ENCODE assay signal across 9 mouse cellular contexts in the genomic region with DNA sequence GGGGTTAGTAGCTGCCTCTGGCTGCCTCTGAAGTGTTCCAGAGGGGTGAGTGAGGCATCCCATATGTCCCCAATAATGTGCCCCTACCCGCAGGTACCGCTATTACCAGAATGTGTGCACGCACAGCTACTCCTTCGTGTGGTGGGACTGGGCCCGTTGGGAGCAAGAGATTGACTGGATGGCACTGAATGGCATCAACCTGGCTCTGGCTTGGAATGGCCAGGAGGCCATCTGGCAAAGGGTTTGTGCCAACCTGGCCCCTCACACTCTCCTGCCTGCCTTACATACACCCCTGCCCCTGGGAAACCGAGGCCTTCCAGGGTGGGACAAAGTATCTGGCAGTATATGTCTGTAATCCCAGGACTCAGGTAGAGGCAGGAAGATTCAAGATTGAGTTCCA. TPM values are rescaled to one million over a fixed set of nuclear protein-coding genes. Genes with fewer than 3 reads are reported as not detected.
DNase-seq lines count a peak whose midpoint lies in the region; ATAC-seq and TF ChIP-seq lines count a peak whose summit lies in the region.
"Had no signal": no experiment of that assay in that cellular context is flagged by ENCODE, and none has a peak within 500 bp of the region (broad histone marks: within the 10 kb centered on the region; RNA-seq: fewer than 3 reads in every experiment).

No protein-coding gene starts in this region.

- H3K9me3 ChIP-seq in lung, embryonic 14.5 days (ENCODE audit: low read depth, low read length): no peaks in the 10 kb centered on the region
- H3K9me3 ChIP-seq in intestine, embryonic 15.5 days: no peaks in the 10 kb centered on the region

- H3K36me3 ChIP-seq in lung, embryonic 14.5 days (ENCODE audit: insufficient read depth): no peaks in the 10 kb centered on the region
- H3K36me3 ChIP-seq in intestine, embryonic 15.5 days: no peaks in the 10 kb centered on the region
- no peaks in the 10 kb centered on the region for H3K36me3 ChIP-seq in myocyte (ENCODE audit: control insufficient read depth, insufficient read depth)

- peak overlapping the region; percentile 78 for H3K4me3 ChIP-seq in lung, embryonic 14.5 days (ENCODE audit: low read depth, low read length)
- H3K4me3 ChIP-seq in intestine, embryonic 15.5 days (replicated peaks): peak overlapping the region; percentile 77; the same call in 1 of the 2 replicates
- peak overlapping the region; percentile 38 for H3K4me3 ChIP-seq in myocyte

- no peak overlapping the region for H3K27ac ChIP-seq in lung, embryonic 14.5 days (ENCODE audit: low read depth)
- H3K27ac ChIP-seq in intestine, embryonic 15.5 days: no peak overlapping the region

- H3K4me1 ChIP-seq in lung, embryonic 14.5 days (ENCODE audit: insufficient read depth): peaks cover 11% of the 10 kb centered on the region; the same call in 1 of the 2 replicates
- H3K4me1 ChIP-seq in intestine, embryonic 15.5 days (replicated peaks): peaks cover 16% of the 10 kb centered on the region; the same call in 1 of the 2 replicates

- DNase-seq in cerebellum, postnatal 14 days: peak; percentile 56 to 68
- no peak for DNase-seq in cerebellum, adult 18-20 months
- no peak for DNase-seq in lung, embryonic 14.5 days
- no peak for DNase-seq in lung, postnatal 10 days
- no peak for DNase-seq in natural killer cell, adult 2 months (ENCODE audit: low spot score in 2 of 2)
- DNase-seq in embryo, embryonic 10 days (ENCODE audit: low spot score): no peak
- DNase-seq: lung, postnatal 36 days had no signal

- H3K27me3 ChIP-seq in lung, embryonic 14.5 days (ENCODE audit: insufficient read depth, low read length): peaks cover 7% of the 10 kb centered on the region; the same call in 1 of the 2 replicates
- H3K27me3 ChIP-seq in intestine, embryonic 15.5 days (replicated peaks): no peaks in the 10 kb centered on the region; the same call in 1 of the 2 replicates
- no peaks in the 10 kb centered on the region for H3K27me3 ChIP-seq in myocyte (ENCODE audit: control insufficient read depth, insufficient read depth, insufficient read length)

- peak overlapping the region; percentile 14 for H3ac ChIP-seq in myocyte (ENCODE audit: control insufficient read depth, insufficient read length)

- H3K9ac ChIP-seq in lung, embryonic 14.5 days: no peak overlapping the region
- no peak overlapping the region for H3K9ac ChIP-seq in intestine, embryonic 15.5 days

- no peak for TF ChIP-seq POLR2A in myocyte (IDR thresholded peaks at IDR 0.05; ENCODE audit: insufficient read length, low read depth)

- no peak for ATAC-seq in lung, embryonic 14.5 days (ENCODE audit: insufficient read depth)
- no peak for ATAC-seq in intestine, embryonic 15.5 days

- no peaks in the 10 kb centered on the region for H3K79me2 ChIP-seq in myocyte (ENCODE audit: control insufficient read depth, insufficient read depth)

- peak overlapping the region; percentile 99 for H3K4me2 ChIP-seq in lung, embryonic 14.5 days
- H3K4me2 ChIP-seq in intestine, embryonic 15.5 days (replicated peaks): peak overlapping the region; percentile 99
- H3K4me2 ChIP-seq in myocyte (ENCODE audit: low read depth): peak overlapping the region; percentile 88

- TF ChIP-seq CTCF in lung, embryonic 14.5 days (IDR thresholded peaks at IDR 0.05; ENCODE audit: low read depth): no peak

- 76% methylated on average over 6 of the region's 6 CpGs for WGBS in lung, embryonic 14.5 days
- 79% methylated on average over 6 of the region's 6 CpGs for WGBS in intestine, embryonic 15.5 days

TF ChIP-seq in myocyte, 11 proteins besides CTCF, POLR2A, EP300 and RAD21:
- TF ChIP-seq POLR2AphosphoS2 (IDR thresholded peaks at IDR 0.05; ENCODE audit: insufficient read length, low read depth): no peak
- no peak for TF ChIP-seq TCF3 (IDR thresholded peaks at IDR 0.05; ENCODE audit: insufficient read length, low read depth)
- TF ChIP-seq CEBPB (IDR thresholded peaks at IDR 0.05; ENCODE audit: insufficient read depth, poor library complexity, severe bottlenecking): no peak
- TF ChIP-seq MYOD1 (IDR thresholded peaks at IDR 0.05; ENCODE audit: control insufficient read depth in 1 of 3, insufficient read length in 2 of 3, low read depth in 2 of 3): no peak
- no peak for TF ChIP-seq SRF (IDR thresholded peaks at IDR 0.05; ENCODE audit: control insufficient read depth, insufficient read length, low read depth)
- TF ChIP-seq REST (IDR thresholded peaks at IDR 0.05; ENCODE audit: insufficient read depth, insufficient read length): no peak
- no peak for TF ChIP-seq MYOG (IDR thresholded peaks at IDR 0.05; ENCODE audit: control insufficient read depth in 1 of 3, insufficient read depth in 1 of 3, insufficient read length in 2 of 3, low read depth in 2 of 3)
- no peak for TF ChIP-seq E2F4 (IDR thresholded peaks at IDR 0.05; ENCODE audit: insufficient read depth)
- no peak for TF ChIP-seq TCF12 (IDR thresholded peaks at IDR 0.05; ENCODE audit: insufficient read depth, poor library complexity, severe bottlenecking)
- TF ChIP-seq MAX (IDR thresholded peaks at IDR 0.05; ENCODE audit: low read depth): no peak
- no peak for TF ChIP-seq USF1 (IDR thresholded peaks at IDR 0.05; ENCODE audit: low read depth)

RNA-seq across cellular contexts. Expression of gene Naglu, which starts 1.2 kb away (rescaled TPM):
- 13.2 and 14.0 TPM in 2 replicates for polyA plus RNA-seq in lung, embryonic 14.5 days (2014; fragmentation: Nextera tagmentation; extraction: Ambion mirVana)
- 14.9 and 16.4 TPM in 2 replicates for polyA plus RNA-seq in intestine, embryonic 15.5 days (2015; fragmentation: Nextera tagmentation; extraction: Ambion mirVana)
- 19.8 TPM for polyA plus RNA-seq in myocyte (2012; fragmentation: generic; extraction: Trizol)

RNA-seq across cellular contexts. Expression of gene Hsd17b1, which starts 7.2 kb away (rescaled TPM):
- polyA plus RNA-seq in lung, embryonic 14.5 days (2014; fragmentation: Nextera tagmentation; extraction: Ambion mirVana): not detected in 2 replicates
- not detected in 2 replicates for polyA plus RNA-seq in intestine, embryonic 15.5 days (2015; fragmentation: Nextera tagmentation; extraction: Ambion mirVana)
- 0.49 TPM for polyA plus RNA-seq in myocyte (2012; fragmentation: generic; extraction: Trizol)

RNA-seq across cellular contexts. Expression of gene Coasy, which starts 11.4 kb away (rescaled TPM):
- polyA plus RNA-seq in lung, embryonic 14.5 days (2014; fragmentation: Nextera tagmentation; extraction: Ambion mirVana): 37.9 and 38.0 TPM in 2 replicates
- 41.8 and 43.9 TPM in 2 replicates for polyA plus RNA-seq in intestine, embryonic 15.5 days (2015; fragmentation: Nextera tagmentation; extraction: Ambion mirVana)
- polyA plus RNA-seq in myocyte (2012; fragmentation: generic; extraction: Trizol): 39.7 TPM

RNA-seq across cellular contexts. Expression of gene Mlx, which starts 16.1 kb away (rescaled TPM):
- polyA plus RNA-seq in lung, embryonic 14.5 days (2014; fragmentation: Nextera tagmentation; extraction: Ambion mirVana): 39.1 and 40.5 TPM in 2 replicates
- 65.0 and 65.4 TPM in 2 replicates for polyA plus RNA-seq in intestine, embryonic 15.5 days (2015; fragmentation: Nextera tagmentation; extraction: Ambion mirVana)
- polyA plus RNA-seq in myocyte (2012; fragmentation: generic; extraction: Trizol): 29.3 TPM

RNA-seq across cellular contexts. Expression of gene Psmc3ip, which starts 24.2 kb away (rescaled TPM):
- polyA plus RNA-seq in lung, embryonic 14.5 days (2014; fragmentation: Nextera tagmentation; extraction: Ambion mirVana): 39.9 and 44.1 TPM in 2 replicates
- 22.6 and 23.4 TPM in 2 replicates for polyA plus RNA-seq in intestine, embryonic 15.5 days (2015; fragmentation: Nextera tagmentation; extraction: Ambion mirVana)
- polyA plus RNA-seq in myocyte (2012; fragmentation: generic; extraction: Trizol): 7.1 TPM

Comparison
In these comparisons a context has a peak if more than half of its experiments do, and no peak if none do; other contexts are left out.
1. DNase-seq: peak in cerebellum, postnatal 14 days (2 of 2); none in cerebellum, adult 18-20 months (0 of 2), lung, embryonic 14.5 days (single experiment), lung, postnatal 10 days (single experiment), natural killer cell, adult 2 months (0 of 2) and embryo, embryonic 10 days (single experiment).
2. Peak in every context shown above with its lines, with median percentiles within 50 percentile points of each other: H3K4me2 ChIP-seq and H3K4me3 ChIP-seq.